Mouse (Mus musculus): Measurements from ENCODE around the gene Gabrd.

DNA sequence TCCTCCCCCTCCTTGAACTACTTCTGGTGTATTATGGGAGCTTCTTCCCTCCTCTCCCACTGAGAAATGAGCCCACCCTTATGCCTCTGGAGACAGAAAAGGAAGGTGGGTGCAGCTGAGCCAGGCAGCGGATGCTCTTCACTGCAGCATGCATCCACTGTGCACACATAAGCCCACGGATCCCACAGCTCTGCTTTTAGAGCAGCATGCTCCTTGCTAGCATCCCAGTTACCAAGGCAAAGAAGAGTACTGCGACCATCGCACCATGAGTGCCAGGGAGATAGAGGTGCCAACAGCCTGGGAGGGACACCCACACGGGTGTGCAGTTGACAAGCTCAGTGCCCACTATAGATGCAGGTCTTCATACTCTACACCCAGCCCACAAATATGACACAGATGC, 2.4 kb downstream of the Gabrd start:
- TF ChIP-seq POLR2A (IDR thresholded peaks at IDR 0.05; ENCODE audit: borderline replicate concordance, insufficient read depth, low read length) (no peak), CTCF (IDR thresholded peaks at IDR 0.05; ENCODE audit: borderline replicate concordance, insufficient read depth, low read depth, low read length) (no peak)
